Mouse (Mus musculus): ENCODE data around the gene Itgb2l. TPM values are rescaled to one million over a fixed set of nuclear protein-coding genes. Genes with fewer than 3 reads are reported as not detected.

Gene Itgb2l
- total RNA-seq (2012; rRNA removed) = not detected in 2 replicates

DNA sequence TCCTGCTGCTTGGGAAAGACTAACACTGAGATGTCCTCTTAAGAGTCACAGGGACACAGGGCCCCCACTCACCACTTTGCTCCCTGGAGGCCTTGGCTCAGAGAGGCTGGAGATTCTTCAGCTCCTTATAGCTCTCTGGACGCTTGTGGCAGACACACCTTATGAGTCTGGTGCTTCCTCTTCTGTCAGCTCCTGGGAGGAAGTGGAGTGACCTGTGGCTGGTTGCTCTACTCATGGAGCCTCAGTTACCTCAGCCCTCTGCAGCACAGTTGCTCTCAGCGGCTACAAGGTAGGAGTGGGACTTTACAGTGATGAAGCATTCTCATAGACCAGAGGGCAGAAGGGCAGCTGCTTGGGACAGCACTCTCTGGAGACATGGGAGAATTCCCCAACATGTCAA lies at the start of gene Itgb2l:
Gene Itgb2l, minus strand, starts transcription at position 152 of the 400 bp plus-strand sequence.
- Histone ChIP-seq H3K27ac (ENCODE audit: insufficient read depth, low read depth, low read length, poor library complexity, severe bottlenecking) (0 out of 2 replicates have a peak within 1 kb of the TSS, but pooled peaks have one; percentile 6), H3K4me1 (ENCODE audit: control insufficient read depth in 2 of 2, insufficient read depth in 2 of 2, low read length in 2 of 2, poor library complexity in 1 of 2) (no peaks in the 10 kb centered on the region), H3K9ac (ENCODE audit: insufficient read depth, low read depth, low read length, poor library complexity, severe bottlenecking) (no peak within 1 kb of the TSS), H3K36me3 (ENCODE audit: control insufficient read depth, insufficient read depth, low read length, poor library complexity, severe bottlenecking) (no peaks in the 10 kb centered on the region), H3K4me3 (ENCODE audit: insufficient read depth in 1 of 2, low read depth in 1 of 2, low read length in 2 of 2, poor library complexity in 1 of 2, severe bottlenecking in 1 of 2) (no peak within 1 kb of the TSS), H3K9me3 (ENCODE audit: control insufficient read depth, insufficient read depth, low read depth, low read length) (no peaks in the 10 kb centered on the region)
- in situ Hi-C loops (cut with MboI; ENCODE audit: low sequenced_read_pairs in 2 of 2, unreplicated experiment in 2 of 2) = no loop called here
- DNase-seq (ENCODE audit: low read depth, low spot score) = no peak
- TF ChIP-seq ZNF384 (IDR thresholded peaks at IDR 0.05; ENCODE audit: low read depth, low read length) = no peak

DNA sequence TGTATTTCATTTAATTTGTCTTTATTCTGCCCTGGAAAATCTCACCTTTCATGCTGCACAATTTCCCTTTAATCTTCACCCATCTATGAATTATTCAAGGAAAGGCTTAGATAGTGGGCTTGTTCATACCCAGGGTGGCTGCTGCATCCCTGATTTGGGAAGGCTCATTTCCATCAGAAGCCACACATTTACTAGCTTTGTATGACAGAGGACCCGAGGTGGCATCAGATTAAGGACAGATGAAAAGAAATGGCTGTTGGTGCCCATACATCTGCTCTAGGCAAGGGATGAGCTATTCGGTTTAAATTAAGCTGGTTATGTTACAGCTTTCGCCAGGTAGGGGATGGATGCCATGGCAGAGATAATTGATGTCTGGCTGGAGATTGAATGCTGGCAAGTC lies 48.1 kb upstream of the Itgb2l start:
- in situ Hi-C loops (cut with MboI; ENCODE audit: low sequenced_read_pairs in 2 of 2, unreplicated experiment in 2 of 2) = no loop called here
- H3K36me3 ChIP-seq (ENCODE audit: control insufficient read depth, insufficient read depth, low read length, poor library complexity, severe bottlenecking) = no peaks in the 10 kb centered on the region
- no peaks in the 10 kb centered on the region for H3K4me1 ChIP-seq (ENCODE audit: control insufficient read depth in 2 of 2, insufficient read depth in 2 of 2, low read length in 2 of 2, poor library complexity in 1 of 2)
- H3K4me3 ChIP-seq (ENCODE audit: insufficient read depth in 1 of 2, low read depth in 1 of 2, low read length in 2 of 2, poor library complexity in 1 of 2, severe bottlenecking in 1 of 2) = no peak overlapping the region
- no peak for DNase-seq (ENCODE audit: low read depth, low spot score)
- TF ChIP-seq HCFC1 (IDR thresholded peaks at IDR 0.05; ENCODE audit: borderline replicate concordance, insufficient read depth, low read length) (no peak), ZC3H11A (IDR thresholded peaks at IDR 0.05; ENCODE audit: borderline replicate concordance, low read depth, low read length) (no peak), CHD2 (IDR thresholded peaks at IDR 0.05; ENCODE audit: low read depth, low read length) (no peak), MAFK (IDR thresholded peaks at IDR 0.05; ENCODE audit: insufficient read depth, low read depth, low read length) (no peak), ZNF384 (IDR thresholded peaks at IDR 0.05; ENCODE audit: low read depth, low read length) (no peak)
- H3K27ac ChIP-seq (ENCODE audit: insufficient read depth, low read depth, low read length, poor library complexity, severe bottlenecking) = no peak overlapping the region
- no peak overlapping the region for H3K9ac ChIP-seq (ENCODE audit: insufficient read depth, low read depth, low read length, poor library complexity, severe bottlenecking)
- no peaks in the 10 kb centered on the region for H3K9me3 ChIP-seq (ENCODE audit: control insufficient read depth, insufficient read depth, low read depth, low read length)

- TF ChIP-seq ZC3H11A (IDR thresholded peaks at IDR 0.05; ENCODE audit: borderline replicate concordance, low read depth, low read length) (no peak), CHD2 (IDR thresholded peaks at IDR 0.05; ENCODE audit: low read depth, low read length) (no peak), MAFK (IDR thresholded peaks at IDR 0.05; ENCODE audit: insufficient read depth, low read depth, low read length) (no peak), HCFC1 (IDR thresholded peaks at IDR 0.05; ENCODE audit: borderline replicate concordance, insufficient read depth, low read length) (no peak), ZNF384 (IDR thresholded peaks at IDR 0.05; ENCODE audit: low read depth, low read length) (no peak)
- DNase-seq (ENCODE audit: low read depth, low spot score) = no peak
- Histone ChIP-seq H3K4me1 (ENCODE audit: control insufficient read depth in 2 of 2, insufficient read depth in 2 of 2, low read length in 2 of 2, poor library complexity in 1 of 2) (no peaks in the 10 kb centered on the region), H3K9me3 (ENCODE audit: control insufficient read depth, insufficient read depth, low read depth, low read length) (no peaks in the 10 kb centered on the region), H3K9ac (ENCODE audit: insufficient read depth, low read depth, low read length, poor library complexity, severe bottlenecking) (no peak overlapping the region), H3K4me3 (ENCODE audit: insufficient read depth in 1 of 2, low read depth in 1 of 2, low read length in 2 of 2, poor library complexity in 1 of 2, severe bottlenecking in 1 of 2) (no peak overlapping the region), H3K36me3 (ENCODE audit: control insufficient read depth, insufficient read depth, low read length, poor library complexity, severe bottlenecking) (no peaks in the 10 kb centered on the region), H3K27ac (ENCODE audit: insufficient read depth, low read depth, low read length, poor library complexity, severe bottlenecking) (no peak overlapping the region)
- in situ Hi-C loops (cut with MboI; ENCODE audit: low sequenced_read_pairs in 2 of 2, unreplicated experiment in 2 of 2) = no loop called here
Observed at GRCm38 (mm10) chr16:96488038-96488437, 44.6 kb upstream of the Itgb2l start.

- TF ChIP-seq ZC3H11A (IDR thresholded peaks at IDR 0.05; ENCODE audit: borderline replicate concordance, low read depth, low read length) = no peak
- no peak overlapping the region for H3K4me3 ChIP-seq (ENCODE audit: insufficient read depth in 1 of 2, low read depth in 1 of 2, low read length in 2 of 2, poor library complexity in 1 of 2, severe bottlenecking in 1 of 2)
Observed at GRCm38 (mm10) chr16:96487007-96487684, 43.7 kb upstream of the Itgb2l start.

DNA sequence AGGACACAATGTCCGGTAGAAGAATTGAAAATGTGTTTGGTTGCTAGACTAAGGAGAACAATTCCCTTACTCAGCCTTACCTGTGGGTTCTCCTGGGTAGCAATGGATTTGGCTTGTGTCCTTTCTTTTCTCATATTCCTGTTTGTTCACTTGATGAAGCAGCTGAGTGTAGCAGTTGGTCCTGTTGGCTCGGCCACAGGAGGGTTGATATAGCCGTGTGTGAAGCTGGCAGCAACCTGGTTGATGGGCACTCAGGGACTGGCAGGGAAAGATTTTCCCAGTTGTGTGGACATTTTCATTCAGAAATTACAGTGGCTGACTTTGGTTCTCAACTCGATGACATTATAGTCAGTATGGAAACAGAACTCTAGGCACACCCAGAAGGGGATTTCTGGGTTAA lies 38.4 kb upstream of the Itgb2l start:
- Histone ChIP-seq H3K4me1 (ENCODE audit: control insufficient read depth in 2 of 2, insufficient read depth in 2 of 2, low read length in 2 of 2, poor library complexity in 1 of 2) (no peaks in the 10 kb centered on the region), H3K36me3 (ENCODE audit: control insufficient read depth, insufficient read depth, low read length, poor library complexity, severe bottlenecking) (no peaks in the 10 kb centered on the region), H3K9ac (ENCODE audit: insufficient read depth, low read depth, low read length, poor library complexity, severe bottlenecking) (no peak overlapping the region), H3K27ac (ENCODE audit: insufficient read depth, low read depth, low read length, poor library complexity, severe bottlenecking) (no peak overlapping the region), H3K4me3 (ENCODE audit: insufficient read depth in 1 of 2, low read depth in 1 of 2, low read length in 2 of 2, poor library complexity in 1 of 2, severe bottlenecking in 1 of 2) (no peak overlapping the region), H3K9me3 (ENCODE audit: control insufficient read depth, insufficient read depth, low read depth, low read length) (no peaks in the 10 kb centered on the region)
- in situ Hi-C loops (cut with MboI; ENCODE audit: low sequenced_read_pairs in 2 of 2, unreplicated experiment in 2 of 2) = no loop called here
- no peak for DNase-seq (ENCODE audit: low read depth, low spot score)
- TF ChIP-seq ZC3H11A (IDR thresholded peaks at IDR 0.05; ENCODE audit: borderline replicate concordance, low read depth, low read length) (no peak), ZNF384 (IDR thresholded peaks at IDR 0.05; ENCODE audit: low read depth, low read length) (no peak), CHD2 (IDR thresholded peaks at IDR 0.05; ENCODE audit: low read depth, low read length) (no peak), MAFK (IDR thresholded peaks at IDR 0.05; ENCODE audit: insufficient read depth, low read depth, low read length) (no peak), HCFC1 (IDR thresholded peaks at IDR 0.05; ENCODE audit: borderline replicate concordance, insufficient read depth, low read length) (no peak)

More at GRCm38 (mm10) chr16:96487007-96487684, 43.7 kb upstream of the Itgb2l start:
- Histone ChIP-seq H3K4me1 (ENCODE audit: control insufficient read depth in 2 of 2, insufficient read depth in 2 of 2, low read length in 2 of 2, poor library complexity in 1 of 2) (no peaks in the 10 kb centered on the region), H3K27ac (ENCODE audit: insufficient read depth, low read depth, low read length, poor library complexity, severe bottlenecking) (no peak overlapping the region), H3K36me3 (ENCODE audit: control insufficient read depth, insufficient read depth, low read length, poor library complexity, severe bottlenecking) (no peaks in the 10 kb centered on the region), H3K9ac (ENCODE audit: insufficient read depth, low read depth, low read length, poor library complexity, severe bottlenecking) (no peak overlapping the region), H3K9me3 (ENCODE audit: control insufficient read depth, insufficient read depth, low read depth, low read length) (no peaks in the 10 kb centered on the region)
- no peak for DNase-seq (ENCODE audit: low read depth, low spot score)
- in situ Hi-C loops (cut with MboI; ENCODE audit: low sequenced_read_pairs in 2 of 2, unreplicated experiment in 2 of 2) = no loop called here

Measured in ES-E14 (cell line).